Mouse (Mus musculus) liver, adult 2 months (tissue): Measurements from ENCODE around the gene Kcnj15.

Source experiments
- CTCF ChIP-seq: fragments of 200-500 bp; IDR thresholded peaks from 2 replicates; pipeline ENCODE4 v1.5.1; 2011; ENCODE audit warnings: low read depth, low read length, control low read depth
- POLR2A ChIP-seq: fragments of 200-500 bp; IDR thresholded peaks from 2 replicates; pipeline ENCODE4 v1.6.1; 2011; ENCODE audit warnings: low read length, control low read depth; ENCODE audit not compliant: insufficient read depth; ENCODE audit errors: extremely low read depth

DNA sequence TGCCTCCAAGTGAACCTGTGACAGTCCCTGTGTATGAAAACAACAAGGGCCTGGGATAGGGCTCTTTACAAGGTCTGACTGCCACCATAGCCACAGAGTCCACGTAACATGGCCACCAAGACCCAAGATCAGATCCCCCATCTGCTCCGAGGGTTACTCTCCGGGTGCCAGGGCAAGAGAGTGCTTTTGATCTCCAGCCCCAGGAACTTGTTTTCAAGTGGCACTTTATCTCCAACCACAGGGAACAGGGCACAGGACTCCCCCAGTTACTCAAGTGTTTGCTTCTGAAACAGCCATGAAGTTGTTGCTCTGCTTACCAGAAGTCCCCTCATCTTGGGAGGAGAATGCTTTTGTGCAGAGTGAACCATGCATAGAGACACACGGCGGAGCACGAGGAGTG, 92.0 kb downstream of the Kcnj15 start:
- no peak for TF ChIP-seq POLR2A
- TF ChIP-seq CTCF: no peak
